Mouse (Mus musculus): ENCODE results near the gene Thbs1. TPM values are rescaled to one million over a fixed set of nuclear protein-coding genes. Genes with fewer than 3 reads are reported as not detected.
"Not testable (repeated sequence)": the region's sequence is repeated elsewhere in the genome, so short reads cannot be mapped to it uniquely, and the experiment has no call there.

The Thbs1 gene
- polyA plus RNA-seq, 1 experiment from 2014 or later, result 26.5 TPM

DNA sequence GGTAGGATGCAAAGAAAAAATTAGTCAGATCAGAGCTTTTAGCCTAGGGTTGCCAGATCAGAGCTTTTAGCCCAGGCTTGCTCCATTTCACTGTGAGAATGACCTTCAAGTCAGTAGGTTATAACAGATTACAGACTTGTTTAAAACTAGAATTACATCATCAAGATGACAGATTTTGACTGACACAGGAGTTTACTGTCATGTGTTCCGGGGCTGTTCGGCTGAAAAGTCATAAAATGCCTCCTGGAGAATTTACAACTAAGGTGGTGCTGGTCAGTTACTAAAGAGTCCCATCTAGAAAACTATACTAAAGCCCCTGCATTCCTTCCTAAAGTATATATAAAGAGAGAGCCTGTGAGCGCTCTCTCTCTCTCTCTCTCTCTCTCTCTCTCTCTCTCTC is 16.6 kb downstream of the Thbs1 start:
- no peak for ATAC-seq (ENCODE audit: insufficient number of reproducible peaks, insufficient read depth, low FRiP score, low read depth)
- WGBS, result 77% methylated on average over 3 of the region's 3 CpGs
- Histone ChIP-seq H3K4me1 (ENCODE audit: control insufficient read depth in 2 of 2, insufficient read depth in 2 of 2, low read length in 2 of 2) (no peaks in the 10 kb centered on the region), H3K9ac (ENCODE audit: low read length) (no peak overlapping the region), H3K9me3 (ENCODE audit: control insufficient read depth, low read length) (no peaks in the 10 kb centered on the region), H3K4me2 (ENCODE audit: low read length) (no peak overlapping the region), H3K4me3 (ENCODE audit: control insufficient read depth in 1 of 2, insufficient read depth in 1 of 2, low read depth in 1 of 2, low read length in 2 of 2) (no peak overlapping the region), H3K27ac (replicated peaks in 1 of 2; ENCODE audit: control insufficient read depth in 1 of 2, insufficient read depth in 1 of 2, low read depth in 2 of 2, low read length in 2 of 2) (no peak overlapping the region), H3K27me3 (ENCODE audit: control insufficient read depth, insufficient read depth, low read length) (no peaks in the 10 kb centered on the region), H3K36me3 (ENCODE audit: control insufficient read depth, insufficient read depth, low read length) (peaks cover 30% of the 10 kb centered on the region)

DNA sequence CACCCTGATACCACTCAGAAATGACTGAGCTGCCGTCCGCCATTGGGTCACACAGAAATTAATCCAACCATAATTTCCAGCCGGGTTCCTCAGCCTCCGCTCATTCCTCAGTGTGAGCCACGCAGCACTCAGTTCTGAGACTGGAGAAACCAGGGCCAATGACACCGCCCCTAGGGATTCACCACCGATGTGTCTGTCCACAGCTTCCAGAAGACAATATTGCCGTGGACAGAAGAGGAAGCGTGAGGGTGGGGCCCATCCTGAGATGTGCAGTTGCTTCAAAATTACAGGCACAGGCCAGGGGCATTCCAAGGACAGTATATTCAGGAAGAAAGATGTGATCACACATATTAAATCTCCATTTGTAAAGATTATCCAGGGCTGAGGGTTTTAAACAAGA is 25.4 kb downstream of the Thbs1 start:
- no peak overlapping the region for H3K27ac ChIP-seq (replicated peaks in 1 of 2; ENCODE audit: control insufficient read depth in 1 of 2, insufficient read depth in 1 of 2, low read depth in 2 of 2, low read length in 2 of 2)
- no peak overlapping the region for H3K4me3 ChIP-seq (ENCODE audit: control insufficient read depth in 1 of 2, insufficient read depth in 1 of 2, low read depth in 1 of 2, low read length in 2 of 2)
- no peak overlapping the region for H3K4me2 ChIP-seq (ENCODE audit: low read length)
- no peaks in the 10 kb centered on the region for H3K36me3 ChIP-seq (ENCODE audit: control insufficient read depth, insufficient read depth, low read length)
- no peaks in the 10 kb centered on the region for H3K27me3 ChIP-seq (ENCODE audit: control insufficient read depth, insufficient read depth, low read length)
- H3K9ac ChIP-seq (ENCODE audit: low read length), result no peak overlapping the region
- no peak for ATAC-seq (ENCODE audit: insufficient number of reproducible peaks, insufficient read depth, low FRiP score, low read depth)
- no peaks in the 10 kb centered on the region for H3K9me3 ChIP-seq (ENCODE audit: control insufficient read depth, low read length)
- 0 out of 4 replicates have a peak, but pooled peaks cover 0 to 4% of the 10 kb centered on the region in 2 experiments for H3K4me1 ChIP-seq (ENCODE audit: control insufficient read depth in 2 of 2, insufficient read depth in 2 of 2, low read length in 2 of 2)
- 79% methylated on average over 9 of the region's 9 CpGs for WGBS

DNA sequence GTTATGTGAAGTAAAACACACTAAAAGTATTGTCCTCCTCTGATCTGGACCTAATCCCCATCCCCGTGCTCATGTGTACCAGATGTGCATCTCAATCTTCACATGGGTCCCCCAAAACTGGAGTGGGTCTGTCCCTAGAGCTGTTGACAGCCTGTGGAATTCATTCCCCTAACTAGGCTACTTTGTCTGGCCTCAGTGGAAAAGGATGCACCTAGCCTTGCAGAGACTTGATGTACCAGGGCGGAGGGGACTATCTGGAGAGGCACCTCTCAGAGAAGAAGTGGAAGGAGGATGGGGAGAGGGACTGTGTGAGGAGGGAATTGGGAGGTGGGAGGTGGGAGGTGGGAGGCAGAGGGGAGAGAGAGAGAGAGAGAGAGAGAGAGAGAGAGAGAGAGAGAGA is 26.1 kb downstream of the Thbs1 start:
- WGBS, result 73% methylated on average over 2 of the region's 2 CpGs

GRCm38 (mm10) chr2:118139261-118139660 is 27.6 kb downstream of the Thbs1 start:
- H3K9me3 ChIP-seq (ENCODE audit: control insufficient read depth, low read length), result no peaks in the 10 kb centered on the region
- ATAC-seq (ENCODE audit: insufficient number of reproducible peaks, insufficient read depth, low FRiP score, low read depth), result no peak

More for the DNA sequence above, 26.1 kb downstream of the Thbs1 start:
- Histone ChIP-seq H3K27me3 (ENCODE audit: control insufficient read depth, insufficient read depth, low read length) (no peaks in the 10 kb centered on the region), H3K4me1 (ENCODE audit: control insufficient read depth in 2 of 2, insufficient read depth in 2 of 2, low read length in 2 of 2) (0 out of 4 replicates have a peak, but pooled peaks cover 0 to 4% of the 10 kb centered on the region in 2 experiments), H3K4me2 (ENCODE audit: low read length) (no peak overlapping the region), H3K36me3 (ENCODE audit: control insufficient read depth, insufficient read depth, low read length) (no peaks in the 10 kb centered on the region), H3K9ac (ENCODE audit: low read length) (no peak overlapping the region), H3K9me3 (ENCODE audit: control insufficient read depth, low read length) (no peaks in the 10 kb centered on the region), H3K4me3 (ENCODE audit: control insufficient read depth in 1 of 2, insufficient read depth in 1 of 2, low read depth in 1 of 2, low read length in 2 of 2) (no peak overlapping the region), H3K27ac (replicated peaks in 1 of 2; ENCODE audit: control insufficient read depth in 1 of 2, insufficient read depth in 1 of 2, low read depth in 2 of 2, low read length in 2 of 2) (no peak overlapping the region)
- no peak for ATAC-seq (ENCODE audit: insufficient number of reproducible peaks, insufficient read depth, low FRiP score, low read depth)

DNA sequence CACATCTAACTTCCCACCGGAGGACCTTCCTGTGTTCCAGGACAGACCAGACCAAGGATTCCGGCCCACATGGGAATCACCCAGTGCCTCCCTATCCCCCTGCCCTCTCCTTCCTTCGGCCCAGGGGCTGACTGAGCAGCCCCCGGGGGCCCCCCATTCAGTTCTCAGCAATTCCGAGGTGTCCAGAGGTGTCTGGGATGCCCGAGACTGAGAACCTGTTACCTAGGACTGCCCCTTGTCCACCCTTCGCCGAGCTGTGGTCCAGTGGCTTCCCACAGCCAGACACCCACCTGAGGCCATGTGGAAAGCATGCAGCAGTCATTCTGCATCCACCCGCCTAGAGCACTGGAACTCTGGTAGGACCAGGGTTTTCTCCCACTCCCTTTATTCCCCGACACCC is 30.0 kb downstream of the Thbs1 start:
- 88% methylated on average over 10 of the region's 10 CpGs for WGBS
- Histone ChIP-seq H3K27ac (replicated peaks in 1 of 2; ENCODE audit: control insufficient read depth in 1 of 2, insufficient read depth in 1 of 2, low read depth in 2 of 2, low read length in 2 of 2) (no peak overlapping the region), H3K4me3 (ENCODE audit: control insufficient read depth in 1 of 2, insufficient read depth in 1 of 2, low read depth in 1 of 2, low read length in 2 of 2) (no peak overlapping the region), H3K36me3 (ENCODE audit: control insufficient read depth, insufficient read depth, low read length) (no peaks in the 10 kb centered on the region), H3K4me2 (ENCODE audit: low read length) (no peak overlapping the region), H3K9ac (ENCODE audit: low read length) (no peak overlapping the region), H3K27me3 (ENCODE audit: control insufficient read depth, insufficient read depth, low read length) (no peaks in the 10 kb centered on the region), H3K4me1 (ENCODE audit: control insufficient read depth in 2 of 2, insufficient read depth in 2 of 2, low read length in 2 of 2) (0 out of 4 replicates have a peak, but pooled peaks cover 0 to 4% of the 10 kb centered on the region in 2 experiments), H3K9me3 (ENCODE audit: control insufficient read depth, low read length) (no peaks in the 10 kb centered on the region)
- ATAC-seq (ENCODE audit: insufficient number of reproducible peaks, insufficient read depth, low FRiP score, low read depth), result no peak

More at GRCm38 (mm10) chr2:118139261-118139660, 27.6 kb downstream of the Thbs1 start:
- no peak overlapping the region for H3K4me3 ChIP-seq (ENCODE audit: control insufficient read depth in 1 of 2, insufficient read depth in 1 of 2, low read depth in 1 of 2, low read length in 2 of 2)
- H3K4me2 ChIP-seq (ENCODE audit: low read length), result no peak overlapping the region
- no peak overlapping the region for H3K9ac ChIP-seq (ENCODE audit: low read length)
- H3K36me3 ChIP-seq (ENCODE audit: control insufficient read depth, insufficient read depth, low read length), result no peaks in the 10 kb centered on the region
- 60% methylated on average over 6 of the region's 6 CpGs for WGBS
- H3K4me1 ChIP-seq (ENCODE audit: control insufficient read depth in 2 of 2, insufficient read depth in 2 of 2, low read length in 2 of 2), result 0 out of 4 replicates have a peak, but pooled peaks cover 0 to 4% of the 10 kb centered on the region in 2 experiments
- no peak overlapping the region for H3K27ac ChIP-seq (replicated peaks in 1 of 2; ENCODE audit: control insufficient read depth in 1 of 2, insufficient read depth in 1 of 2, low read depth in 2 of 2, low read length in 2 of 2)
- H3K27me3 ChIP-seq (ENCODE audit: control insufficient read depth, insufficient read depth, low read length), result no peaks in the 10 kb centered on the region

DNA sequence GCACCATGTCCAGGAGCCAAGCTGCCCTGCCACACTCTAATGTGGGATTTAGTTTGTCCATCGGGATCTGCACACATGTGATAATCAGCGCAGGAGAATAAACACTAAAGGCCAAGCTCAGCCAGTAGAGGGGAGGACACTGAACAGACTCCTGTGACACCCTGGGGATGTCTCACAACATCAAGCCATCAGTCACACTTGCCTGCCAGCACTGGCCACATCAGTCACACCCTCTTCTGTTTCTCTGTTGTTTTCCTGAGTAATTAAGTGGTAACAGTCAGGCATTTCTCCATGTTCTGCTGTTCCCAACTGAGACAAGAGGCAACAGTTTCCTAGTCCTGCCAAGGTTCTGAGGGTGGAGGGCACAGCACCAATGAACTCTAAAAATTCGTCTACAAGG is 36.1 kb downstream of the Thbs1 start:
- peaks cover 14 to 23% of the 10 kb centered on the region in 2 experiments for H3K4me1 ChIP-seq (ENCODE audit: control insufficient read depth in 2 of 2, insufficient read depth in 2 of 2, low read length in 2 of 2)
- WGBS, result 44% methylated on average over 3 of the region's 3 CpGs
- not testable (repeated sequence) for H3K9me3 ChIP-seq (ENCODE audit: control insufficient read depth, low read length); H3K4me2 ChIP-seq (ENCODE audit: low read length); H3K4me3 ChIP-seq (ENCODE audit: control insufficient read depth in 1 of 2, insufficient read depth in 1 of 2, low read depth in 1 of 2, low read length in 2 of 2); H3K9ac ChIP-seq (ENCODE audit: low read length); H3K36me3 ChIP-seq (ENCODE audit: control insufficient read depth, insufficient read depth, low read length); H3K27ac ChIP-seq (replicated peaks in 1 of 2; ENCODE audit: control insufficient read depth in 1 of 2, insufficient read depth in 1 of 2, low read depth in 2 of 2, low read length in 2 of 2); H3K27me3 ChIP-seq (ENCODE audit: control insufficient read depth, insufficient read depth, low read length)
- 0 out of 2 replicates have a peak, but pooled peaks have one; percentile 15 for ATAC-seq (ENCODE audit: insufficient number of reproducible peaks, insufficient read depth, low FRiP score, low read depth)

GRCm38 (mm10) chr2:118148321-118149142 is 36.9 kb downstream of the Thbs1 start:
- Histone ChIP-seq H3K4me1 (ENCODE audit: control insufficient read depth in 2 of 2, insufficient read depth in 2 of 2, low read length in 2 of 2) (peaks cover 14 to 23% of the 10 kb centered on the region in 2 experiments), H3K27ac (replicated peaks in 1 of 2; ENCODE audit: control insufficient read depth in 1 of 2, insufficient read depth in 1 of 2, low read depth in 2 of 2, low read length in 2 of 2) (no peak overlapping the region), H3K4me2 (ENCODE audit: low read length) (no peak overlapping the region), H3K9me3 (ENCODE audit: control insufficient read depth, low read length) (no peaks in the 10 kb centered on the region), H3K27me3 (ENCODE audit: control insufficient read depth, insufficient read depth, low read length) (no peaks in the 10 kb centered on the region), H3K4me3 (ENCODE audit: control insufficient read depth in 1 of 2, insufficient read depth in 1 of 2, low read depth in 1 of 2, low read length in 2 of 2) (no peak overlapping the region), H3K36me3 (ENCODE audit: control insufficient read depth, insufficient read depth, low read length) (no peaks in the 10 kb centered on the region), H3K9ac (ENCODE audit: low read length) (no peak overlapping the region)
- no peak for ATAC-seq (ENCODE audit: insufficient number of reproducible peaks, insufficient read depth, low FRiP score, low read depth)
- WGBS, result 66% methylated on average over 4 of the region's 4 CpGs
